In genomic region chr5:146299520-146299870, GRCm38 (mm10) we compare ENCODE assay signal across 8 mouse cellular contexts.
DNase-seq lines count a peak whose midpoint lies in the region; ATAC-seq and TF ChIP-seq lines count a peak whose summit lies in the region.

No protein-coding gene starts in this region.

- WGBS in kidney, embryonic 14.5 days: 91% methylated on average over 8 of the region's 8 CpGs
- WGBS in kidney, adult 2 months: 41% methylated on average over 8 of the region's 8 CpGs
- WGBS in spleen, adult 2 months: 37% methylated on average over 8 of the region's 8 CpGs
- WGBS in stomach, postnatal 0 days: 73% methylated on average over 8 of the region's 8 CpGs

- H3K4me3 ChIP-seq in kidney, embryonic 14.5 days (ENCODE audit: low read length): no peak overlapping the region
- H3K4me3 ChIP-seq in kidney, adult 2 months (ENCODE audit: insufficient read depth, low read depth, low read length): no peak overlapping the region
- H3K4me3 ChIP-seq in spleen, adult 2 months (ENCODE audit: extremely low read depth, insufficient read depth, insufficient read length): no peak overlapping the region
- H3K4me3 ChIP-seq in stomach, postnatal 0 days (ENCODE audit: low read depth, low read length): no peak overlapping the region

- no peaks in the 10 kb centered on the region for H3K4me1 ChIP-seq in kidney, embryonic 14.5 days (ENCODE audit: control insufficient read depth, insufficient read depth, low read length)
- peaks cover 11% of the 10 kb centered on the region; the same call in 1 of the 2 replicates for H3K4me1 ChIP-seq in kidney, adult 2 months (ENCODE audit: control insufficient read depth, insufficient read depth, low read length)
- H3K4me1 ChIP-seq in spleen, adult 2 months (ENCODE audit: control insufficient read depth, insufficient read depth, insufficient read length): peaks cover 16% of the 10 kb centered on the region; the same call in 1 of the 2 replicates
- H3K4me1 ChIP-seq in stomach, postnatal 0 days (replicated peaks; ENCODE audit: control insufficient read depth, insufficient read depth): no peaks in the 10 kb centered on the region

- H3K9me3 ChIP-seq in kidney, embryonic 14.5 days (ENCODE audit: control insufficient read depth, low read length): no peaks in the 10 kb centered on the region
- no peaks in the 10 kb centered on the region for H3K9me3 ChIP-seq in stomach, postnatal 0 days (ENCODE audit: control insufficient read depth, low read length)

- H3K27ac ChIP-seq in kidney, embryonic 14.5 days (ENCODE audit: low read depth, low read length): no peak overlapping the region
- peak overlapping the region; percentile 28 for H3K27ac ChIP-seq in kidney, adult 2 months (ENCODE audit: insufficient read depth, low read depth, low read length)
- H3K27ac ChIP-seq in spleen, adult 2 months (ENCODE audit: insufficient read depth, low read length): 0 out of 2 replicates have a peak overlapping the region, but pooled peaks have one; percentile 29
- no peak overlapping the region for H3K27ac ChIP-seq in stomach, postnatal 0 days (replicated peaks)

- H3K27me3 ChIP-seq in kidney, embryonic 14.5 days (ENCODE audit: control insufficient read depth, insufficient read depth, low read length): no peaks in the 10 kb centered on the region
- no peaks in the 10 kb centered on the region for H3K27me3 ChIP-seq in kidney, adult 2 months (replicated peaks; ENCODE audit: control insufficient read depth, insufficient read depth, low read length)
- H3K27me3 ChIP-seq in spleen, adult 2 months (ENCODE audit: control insufficient read depth, insufficient read depth, low read length): no peaks in the 10 kb centered on the region
- H3K27me3 ChIP-seq in stomach, postnatal 0 days (ENCODE audit: control insufficient read depth, insufficient read depth, low read length): no peaks in the 10 kb centered on the region

- H3K36me3 ChIP-seq in kidney, embryonic 14.5 days (ENCODE audit: control insufficient read depth, insufficient read depth, low read length): peaks cover 65% of the 10 kb centered on the region
- H3K36me3 ChIP-seq in kidney, adult 2 months (ENCODE audit: control insufficient read depth, insufficient read depth, low read length): no peaks in the 10 kb centered on the region; the same call in 1 of the 2 replicates
- H3K36me3 ChIP-seq in spleen, adult 2 months (ENCODE audit: control insufficient read depth, insufficient read depth, low read length): peaks cover 4% of the 10 kb centered on the region
- H3K36me3 ChIP-seq in stomach, postnatal 0 days (ENCODE audit: control insufficient read depth, insufficient read depth, low read length): peaks cover 16% of the 10 kb centered on the region

- TF ChIP-seq EP300 in stomach, postnatal 0 days (optimal IDR thresholded peaks at IDR 0.05): no peak

- H3K4me2 ChIP-seq in kidney, embryonic 14.5 days (replicated peaks; ENCODE audit: low read depth, low read length): no peak overlapping the region
- H3K4me2 ChIP-seq in stomach, postnatal 0 days (replicated peaks; ENCODE audit: low read depth): no peak overlapping the region

- no peak for TF ChIP-seq POLR2A in kidney, adult 2 months (IDR thresholded peaks at IDR 0.05; ENCODE audit: low read depth, low read length)
- no peak for TF ChIP-seq POLR2A in spleen, adult 2 months (IDR thresholded peaks at IDR 0.05; ENCODE audit: low read depth, low read length)

- H3K9ac ChIP-seq in kidney, embryonic 14.5 days (ENCODE audit: low read depth, low read length): no peak overlapping the region
- H3K9ac ChIP-seq in stomach, postnatal 0 days (ENCODE audit: low read length): no peak overlapping the region

- no peak for TF ChIP-seq CTCF in kidney, adult 2 months (conservative IDR thresholded peaks at IDR 0.05; ENCODE audit: insufficient read depth, insufficient read length, low read depth, low read length)
- no peak for TF ChIP-seq CTCF in spleen, adult 2 months (IDR thresholded peaks at IDR 0.05; ENCODE audit: extremely low read depth, insufficient read depth, insufficient read length, insufficient replicate concordance)
- TF ChIP-seq CTCF in stomach, postnatal 0 days (IDR thresholded peaks at IDR 0.05; ENCODE audit: low read depth): no peak

- ATAC-seq in kidney, embryonic 14.5 days (ENCODE audit: low FRiP score, low TSS enrichment): no peak
- no peak for ATAC-seq in stomach, postnatal 0 days (ENCODE audit: low FRiP score, low TSS enrichment)

- peak; percentile 82 for DNase-seq in kidney, adult 18-20 months
- peak; percentile 88 for DNase-seq in A20 (ENCODE audit: low read depth, low spot score)
- peak; percentile 46 for DNase-seq in adrenal gland, adult 2 months
- peak; percentile 92 for DNase-seq in kidney, adult 2 months
- peak; percentile 31 to 76 for DNase-seq in spleen, adult 2 months (ENCODE audit: low read depth in 1 of 2, low spot score in 2 of 2)
- DNase-seq in retina, embryonic 14.5 days (ENCODE audit: low spot score): no peak
- DNase-seq in stomach, postnatal 0 days (ENCODE audit: low spot score): no peak

Comparison
In these comparisons a context has a peak if more than half of its experiments do, and no peak if none do; other contexts are left out.
1. H3K27ac ChIP-seq: peak in kidney, adult 2 months (single experiment) and spleen, adult 2 months (single experiment); none in kidney, embryonic 14.5 days (single experiment) and stomach, postnatal 0 days (single experiment).
2. DNase-seq: peak in kidney, adult 18-20 months (single experiment), A20 (single experiment), adrenal gland, adult 2 months (single experiment), kidney, adult 2 months (single experiment) and spleen, adult 2 months (2 of 2); none in retina, embryonic 14.5 days (single experiment) and stomach, postnatal 0 days (single experiment).